Mouse (Mus musculus) cortical plate, adult 2 months (tissue): ENCODE results near the gene Nfkbia.

ENCODE experiments used
- CTCF ChIP-seq: fragments of 200-500 bp; IDR thresholded peaks from 2 replicates; pipeline ENCODE4 v1.5.1; 2011; ENCODE audit warnings: mild to moderate bottlenecking, control low read depth, low read length; ENCODE audit not compliant: insufficient read depth; ENCODE audit errors: extremely low read depth
- POLR2A ChIP-seq: fragments of 200-500 bp; IDR thresholded peaks from 2 replicates; pipeline ENCODE4 v1.6.1; 2011; ENCODE audit warnings: mild to moderate bottlenecking, low read length, control low read depth; ENCODE audit not compliant: insufficient read depth; ENCODE audit errors: extremely low read depth

DNA sequence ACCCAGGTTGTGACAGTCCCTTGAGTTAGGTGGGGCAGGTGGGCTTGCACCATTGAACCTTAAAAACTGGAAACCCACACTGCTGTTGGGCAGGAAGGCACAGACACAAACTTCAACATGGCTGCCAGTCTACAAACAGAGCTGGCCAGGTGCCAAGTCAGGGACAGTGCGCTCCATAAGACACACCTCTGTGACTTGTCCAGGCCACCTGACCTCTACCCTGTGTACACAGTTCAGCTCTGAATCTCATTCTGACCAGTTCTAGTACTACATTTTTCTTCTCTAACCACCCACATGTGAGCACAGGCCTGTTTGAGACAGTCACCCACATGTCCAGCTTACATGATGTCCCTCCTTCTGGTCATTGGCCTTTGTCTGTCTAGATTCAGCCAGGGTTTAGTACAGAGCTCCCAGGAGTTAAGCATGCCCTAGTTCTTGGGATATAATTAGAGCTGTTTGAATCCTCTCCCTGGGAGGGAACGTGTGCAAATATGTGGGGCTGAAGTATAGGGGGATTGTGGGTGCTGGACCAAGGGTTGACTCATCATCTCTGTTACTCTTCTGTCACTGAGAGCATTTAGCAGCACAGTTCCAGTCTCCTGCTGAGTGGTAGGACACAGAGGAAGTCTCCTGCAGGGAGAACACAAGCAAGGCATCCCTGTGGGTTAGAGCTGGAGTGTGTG, 11.8 kb downstream of the Nfkbia start:
- TF ChIP-seq CTCF = no peak
- no peak for TF ChIP-seq POLR2A
